Mouse (Mus musculus) bone marrow, adult 2 months (tissue): ENCODE measurements around the gene Drd4. TPM values are rescaled to one million over a fixed set of nuclear protein-coding genes. Genes with fewer than 3 reads are reported as not detected.

Source experiments
- H3K27ac ChIP-seq: fragments of 200-500 bp; 2 replicates; pipeline ENCODE4 v1.5.1; 2012; ENCODE audit warnings: low read depth, mild to moderate bottlenecking, control low read depth, inconsistent platforms, low read length; ENCODE audit not compliant: control insufficient read depth, poor library complexity, insufficient read depth
- H3K4me1 ChIP-seq: fragments of 200-500 bp; 2 replicates; pipeline ENCODE4 v1.6.1; 2011; ENCODE audit warnings: low read length; ENCODE audit not compliant: control insufficient read depth, insufficient read depth
- H3K4me3 ChIP-seq: fragments of 200-500 bp; replicated peaks from 2 replicates; pipeline ENCODE3; 2011; ENCODE audit warnings: mild to moderate bottlenecking, low read depth, low read length, control low read depth; ENCODE audit not compliant: control insufficient read depth
- CTCF ChIP-seq: fragments of 200-500 bp; IDR thresholded peaks from 2 replicates; pipeline ENCODE4 v1.5.1; 2011; ENCODE audit warnings: low read length, control low read depth; ENCODE audit not compliant: control insufficient read depth, insufficient read depth
- POLR2A ChIP-seq: fragments of 200-500 bp; IDR thresholded peaks from 2 replicates; pipeline ENCODE4 v1.6.1; 2011; ENCODE audit warnings: low read depth, mild to moderate bottlenecking, control low read depth, low read length, borderline replicate concordance; ENCODE audit not compliant: control insufficient read depth
- WGBS: fragments of 180-500 bp; shearing (Covaris S2); methylation state at CpG from one replicate; pipeline ENCODE4 v1.1.7; 2018; 5-methylcytosine and 5-hydroxymethylcytosine counted together
- polyA plus RNA-seq: library from polyadenylated mRNA; stranded (reverse); fragments of >200 nt; gene quantifications from 2 replicates; pipeline ENCODE4 v1.2.4, GENCODE M21; 2011; ENCODE audit warnings: low replicate concordance; ENCODE audit not compliant: missing spikeins, insufficient read depth, insufficient read length

The Drd4 gene
- polyA plus RNA-seq, 1 experiment: not detected

DNA sequence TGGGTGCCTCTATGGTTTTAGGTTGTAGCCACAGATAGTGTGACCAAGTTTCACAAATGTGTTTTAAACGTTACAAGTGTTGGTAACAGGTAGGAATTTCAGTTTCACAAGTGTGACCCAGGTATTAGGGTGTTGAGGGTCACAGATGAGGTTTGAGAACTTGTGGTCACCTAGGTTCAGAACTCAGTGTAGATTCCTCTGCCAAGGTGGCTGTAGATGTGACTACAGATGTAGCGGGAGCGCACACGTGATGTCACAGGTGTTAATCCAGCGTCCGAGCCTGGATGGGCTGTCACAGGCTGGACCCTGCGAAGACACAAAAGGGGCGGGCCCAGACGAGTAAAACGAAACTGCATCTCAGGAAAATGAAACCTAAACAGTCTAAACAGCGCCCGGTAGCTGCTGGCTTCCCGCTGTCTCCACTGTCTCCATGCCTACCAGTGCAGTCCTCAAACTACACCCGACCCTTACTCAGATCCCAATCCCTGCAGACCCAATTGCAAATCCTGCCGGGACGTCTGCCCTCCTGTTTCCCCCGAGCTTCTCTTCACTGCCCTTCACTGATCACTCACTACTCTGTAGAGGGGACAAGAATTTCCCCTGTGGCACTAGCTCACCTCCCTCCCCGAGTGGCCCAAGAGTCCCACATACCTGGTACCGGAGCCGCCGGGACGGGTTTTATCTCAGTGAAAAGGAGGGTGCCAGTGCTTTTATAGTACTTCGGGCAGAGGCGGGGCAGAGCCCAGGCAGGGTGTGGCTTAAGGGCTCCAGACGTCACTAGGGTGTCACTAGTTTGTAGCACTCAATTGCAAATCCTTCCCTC, 25.9 kb upstream of the Drd4 start, which contains the start of gene Irf7:
Irf7 (minus strand) TSS at position 743 of the 823 bp plus-strand sequence.
- H3K4me3 ChIP-seq: peak within 1 kb of the TSS; percentile 81
- under 1% methylated on average over 25 of the region's 25 CpGs for WGBS
- TF ChIP-seq POLR2A (peak; percentile 81; the same call in 1 of the 2 replicates), CTCF (no peak)
- peaks cover 6% of the 10 kb centered on the region for H3K4me1 ChIP-seq
- H3K27ac ChIP-seq: peak within 1 kb of the TSS; percentile 83

DNA sequence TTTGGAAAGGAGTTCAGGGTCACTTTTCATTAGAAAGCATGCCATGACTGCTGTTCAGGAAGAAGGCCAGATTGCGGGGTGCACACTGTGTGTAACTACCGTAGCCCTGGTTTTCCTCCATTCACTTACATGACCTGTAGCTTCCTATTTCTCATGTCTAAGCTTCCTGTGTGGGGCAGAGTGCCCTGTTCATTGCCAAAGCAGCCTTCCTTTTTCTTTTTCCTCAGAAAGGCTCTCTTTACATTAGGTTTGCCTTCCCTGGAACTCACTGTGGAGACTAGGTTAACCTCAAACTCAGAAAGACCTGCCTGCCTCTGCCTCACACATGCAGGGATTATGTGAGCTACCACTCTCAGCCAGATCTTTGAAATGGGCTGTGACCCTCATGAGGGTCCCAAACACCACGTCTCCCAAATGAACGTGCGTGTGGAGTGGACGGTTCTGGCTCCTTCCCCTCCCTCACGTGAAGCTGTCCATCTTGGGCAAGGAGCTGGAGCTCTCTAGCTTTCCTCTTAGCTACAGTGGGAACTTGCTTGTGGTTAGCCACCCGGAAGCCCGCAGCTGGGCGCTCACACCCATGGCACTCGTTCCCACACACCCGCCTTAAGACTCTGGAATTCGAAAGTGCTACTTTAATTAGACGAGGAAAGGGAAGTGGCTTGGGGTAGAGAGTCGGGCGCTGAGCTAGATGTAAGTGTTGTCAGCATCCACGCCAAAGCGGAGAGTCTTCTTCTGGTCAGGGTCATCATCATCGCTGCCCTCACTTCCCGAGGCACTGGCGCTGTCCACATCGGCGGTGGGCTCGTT, 23.1 kb upstream of the Drd4 start:
- Histone ChIP-seq H3K4me3 (peak overlapping the region; percentile 49), H3K4me1 (peaks cover 6% of the 10 kb centered on the region), H3K27ac (peak overlapping the region; percentile 79)
- TF ChIP-seq POLR2A: no peak
- no peak for TF ChIP-seq CTCF
- 3% methylated on average over 24 of the region's 24 CpGs for WGBS

DNA sequence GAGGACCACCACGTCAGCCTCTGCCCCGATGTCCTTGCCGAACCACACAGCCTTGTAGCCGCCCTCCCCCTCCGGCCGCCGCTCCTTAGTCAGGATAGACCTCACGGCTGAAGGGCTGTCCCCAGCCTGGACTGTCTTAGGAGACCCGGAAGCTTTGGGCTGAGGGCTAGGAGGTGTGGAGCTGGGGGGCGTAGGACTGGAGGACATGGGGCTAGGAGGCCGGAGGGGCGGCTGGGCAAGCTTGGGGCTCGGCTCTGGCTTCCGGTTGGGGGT, 22.6 kb upstream of the Drd4 start:
- peak overlapping the region; percentile 49 for H3K4me3 ChIP-seq
- TF ChIP-seq CTCF: no peak
- TF ChIP-seq POLR2A: no peak
- H3K4me1 ChIP-seq: peaks cover 6% of the 10 kb centered on the region
- H3K27ac ChIP-seq: peak overlapping the region; percentile 79
- 38% methylated on average over 14 of the region's 14 CpGs for WGBS

DNA sequence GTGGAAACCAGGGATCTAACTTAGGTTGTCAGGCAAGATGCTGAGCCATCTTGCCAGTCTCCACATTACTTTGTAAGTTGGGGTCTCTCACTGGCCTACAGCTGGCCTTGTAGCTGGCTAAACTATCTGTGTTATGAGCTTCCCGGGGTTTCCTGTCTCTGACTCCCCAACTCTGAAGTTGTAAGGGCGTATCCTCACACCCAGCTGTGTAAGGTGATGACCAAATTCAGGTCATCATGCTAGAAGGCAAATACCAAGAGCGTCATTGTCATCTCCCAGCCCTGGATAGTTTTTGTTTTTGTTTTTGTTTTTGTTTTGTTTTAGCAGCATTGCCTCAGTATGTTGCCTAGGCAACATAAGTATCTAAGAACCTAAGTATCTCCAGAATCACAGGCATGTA, 21.2 kb upstream of the Drd4 start:
- 83% methylated on average over 3 of the region's 3 CpGs for WGBS
- Histone ChIP-seq H3K27ac (no peak overlapping the region), H3K4me3 (no peak overlapping the region), H3K4me1 (peaks cover 5% of the 10 kb centered on the region; the same call in 1 of the 2 replicates)
- TF ChIP-seq CTCF: no peak
- TF ChIP-seq POLR2A: no peak

DNA sequence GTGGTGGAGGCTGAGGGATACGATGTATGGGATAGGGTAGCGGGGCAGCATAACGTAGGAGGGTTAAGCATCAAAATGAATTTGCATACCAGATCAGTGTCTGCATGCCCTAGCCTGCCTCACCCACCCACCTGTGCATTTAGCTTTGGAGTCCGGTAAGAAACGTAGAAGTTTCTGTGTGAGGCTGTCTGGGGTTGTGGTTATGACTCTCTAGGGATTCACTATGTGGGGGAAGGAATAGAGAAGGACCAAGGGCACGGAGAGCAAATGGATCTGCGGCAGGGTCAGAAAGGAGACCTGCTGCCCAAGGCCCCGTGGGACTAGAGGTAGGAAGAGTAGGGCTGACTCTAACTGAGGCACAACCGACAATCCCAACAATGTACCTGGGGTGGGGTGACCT, 16.4 kb upstream of the Drd4 start:
- H3K4me1 ChIP-seq: no peaks in the 10 kb centered on the region
- no peak overlapping the region for H3K4me3 ChIP-seq
- no peak overlapping the region for H3K27ac ChIP-seq
- TF ChIP-seq POLR2A (no peak), CTCF (no peak)
- 84% methylated on average over 9 of the region's 9 CpGs for WGBS

DNA sequence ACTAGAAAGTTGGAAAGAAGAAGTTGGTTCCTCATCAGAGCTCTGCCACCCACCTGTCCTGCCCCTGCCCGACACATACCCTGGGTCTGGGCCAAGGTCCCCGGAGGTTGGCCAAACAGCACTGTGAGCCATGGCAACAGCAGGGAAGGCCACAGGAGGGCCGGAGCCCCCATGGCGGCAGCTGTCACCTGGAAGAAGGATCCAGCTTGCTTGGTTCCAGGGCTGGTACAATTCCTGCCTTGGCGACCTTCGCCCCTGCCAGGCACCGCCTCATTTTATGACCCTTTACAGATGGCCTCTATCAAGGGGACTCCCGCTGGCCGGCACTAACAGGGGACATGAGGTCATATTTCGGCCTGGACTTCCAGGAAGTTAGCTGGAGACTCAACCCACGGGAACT, 15.3 kb upstream of the Drd4 start, which contains the start of gene Cdhr5:
Cdhr5 (minus strand) TSS at position 241 of the 400 bp plus-strand sequence.
- H3K4me3 ChIP-seq: no peak within 1 kb of the TSS
- WGBS: 66% methylated on average over 11 of the region's 11 CpGs
- TF ChIP-seq POLR2A: no peak
- H3K27ac ChIP-seq: no peak within 1 kb of the TSS
- H3K4me1 ChIP-seq: no peaks in the 10 kb centered on the region

DNA sequence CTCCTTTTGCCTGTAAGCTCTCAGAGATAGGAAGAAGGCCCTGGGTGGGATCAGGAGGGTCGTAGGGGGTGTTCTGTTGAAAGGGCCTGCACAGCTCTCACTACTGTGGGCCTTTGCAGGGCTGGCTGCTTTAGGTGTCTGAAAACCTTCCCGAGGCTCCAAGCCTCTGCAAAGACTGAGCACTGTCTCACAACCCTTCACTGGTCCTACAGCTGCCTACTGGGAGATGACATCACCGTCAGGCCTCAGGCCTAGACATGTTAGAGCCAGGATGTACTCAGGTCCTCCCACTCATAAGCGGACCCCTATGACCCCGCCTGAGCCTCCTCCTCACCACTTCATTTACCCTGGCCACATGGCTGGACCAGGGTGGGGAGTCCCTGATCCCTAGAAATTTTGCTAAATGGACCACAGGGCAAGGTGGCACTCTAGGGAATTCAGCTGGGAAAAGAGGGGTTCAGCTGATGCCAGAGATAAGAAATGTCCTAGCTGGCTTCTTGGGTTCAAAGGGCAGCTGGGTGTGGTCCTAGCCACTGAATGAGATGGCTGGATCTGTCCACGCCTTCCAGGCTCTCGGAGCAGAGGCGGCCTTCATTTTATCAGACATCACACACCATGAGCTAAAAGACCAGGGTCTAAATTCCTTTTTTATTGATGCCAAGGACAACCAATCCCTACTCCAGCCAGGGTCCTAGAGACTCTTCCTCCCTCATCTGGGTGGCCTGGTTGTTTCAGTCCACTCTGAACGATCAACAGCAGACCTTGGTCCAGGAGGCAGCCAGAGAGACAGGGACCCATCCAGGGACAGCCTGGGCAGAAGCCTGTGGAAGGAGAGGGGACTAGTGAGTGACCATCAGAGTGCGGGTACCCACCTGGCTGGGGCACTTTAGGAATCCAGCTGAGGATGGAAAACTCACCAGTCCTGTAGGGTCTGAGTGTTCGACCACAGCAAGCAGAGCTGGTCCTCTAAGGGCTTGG, 13.8 kb upstream of the Drd4 start:
- no peak overlapping the region for H3K27ac ChIP-seq
- H3K4me1 ChIP-seq: no peaks in the 10 kb centered on the region; the same call in 1 of the 2 replicates
- WGBS: 87% methylated on average over 11 of the region's 11 CpGs
- TF ChIP-seq POLR2A (no peak), CTCF (no peak)
- no peak overlapping the region for H3K4me3 ChIP-seq
